Mouse (Mus musculus) stomach, postnatal 0 days (tissue): Measurements from ENCODE around the gene Dad1. TPM values are rescaled to one million over a fixed set of nuclear protein-coding genes. Genes with fewer than 3 reads are reported as not detected.

Experiments used
- ATAC-seq: fragments of 200-750 bp; cut with Nextera tagmentation; 2 replicates; pipeline ENCODE4 v1.8.0; 2017; ENCODE audit not compliant: low FRiP score, low TSS enrichment
- DNase-seq: peaks from one replicate; pipeline ENCODE4 v3.0.0-alpha.2; 2016; ENCODE audit warnings: low spot score
- H3K27ac ChIP-seq: fragments of 300-500 bp; sonication (generic); replicated peaks from 2 replicates; pipeline ENCODE4 v1.5.1; 2014; ENCODE audit warnings: mild to moderate bottlenecking, control low read depth
- H3K27me3 ChIP-seq: fragments of 300-500 bp; sonication (generic); 2 replicates; pipeline ENCODE4 v1.6.1; 2014; ENCODE audit warnings: low read length; ENCODE audit not compliant: control insufficient read depth, insufficient read depth
- H3K36me3 ChIP-seq: fragments of 300-500 bp; sonication (generic); 2 replicates; pipeline ENCODE4 v1.6.1; 2014; ENCODE audit warnings: low read length, mixed read lengths; ENCODE audit not compliant: control insufficient read depth, insufficient read depth
- H3K4me1 ChIP-seq: fragments of 300-500 bp; sonication (generic); replicated peaks from 2 replicates; pipeline ENCODE4 v1.6.1; 2014; ENCODE audit warnings: antibody characterized with exemption; ENCODE audit not compliant: control insufficient read depth, insufficient read depth
- H3K4me2 ChIP-seq: fragments of 300-500 bp; sonication (generic); replicated peaks from 2 replicates; pipeline ENCODE4 v1.6.1; 2014; ENCODE audit warnings: low read depth, mild to moderate bottlenecking, control low read depth, moderate library complexity
- H3K4me3 ChIP-seq: fragments of 300-500 bp; sonication (generic); 2 replicates; pipeline ENCODE4 v1.5.1; 2014; ENCODE audit warnings: low read depth, low read length, control low read depth
- H3K9ac ChIP-seq: fragments of 300-500 bp; sonication (generic); 2 replicates; pipeline ENCODE4 v1.6.1; 2014; ENCODE audit warnings: mild to moderate bottlenecking, low read length, control low read depth, mixed read lengths
- H3K9me3 ChIP-seq: fragments of 300-500 bp; sonication (generic); 2 replicates; pipeline ENCODE4 v1.6.1; 2016; ENCODE audit warnings: low read length; ENCODE audit not compliant: control insufficient read depth
- CTCF ChIP-seq: IDR thresholded peaks from 2 replicates; pipeline ENCODE4 v1.5.1; 2016; ENCODE audit warnings: antibody characterized with exemption, low read depth, mild to moderate bottlenecking, moderate library complexity
- EP300 ChIP-seq: optimal IDR thresholded peaks from 2 replicates; pipeline ENCODE3; 2016; ENCODE audit warnings: antibody characterized with exemption
- WGBS: fragments of 180-500 bp; shearing (Covaris S2); extraction: QIAGEN DNeasy Blood & Tissue Kit; methylation state at CpG from one replicate; pipeline ENCODE4 v1.1.7; 2014; 5-methylcytosine and 5-hydroxymethylcytosine counted together
- polyA plus RNA-seq: library from polyadenylated mRNA; unstranded; fragments of >200 nt; fragmentation: Nextera tagmentation; extraction: Ambion mirVana; gene quantifications from 2 replicates; pipeline ENCODE4 v1.2.1, GENCODE M21; 2015

Dad1 gene
- polyA plus RNA-seq, 1 experiment from 2014 or later: 433 TPM

DNA sequence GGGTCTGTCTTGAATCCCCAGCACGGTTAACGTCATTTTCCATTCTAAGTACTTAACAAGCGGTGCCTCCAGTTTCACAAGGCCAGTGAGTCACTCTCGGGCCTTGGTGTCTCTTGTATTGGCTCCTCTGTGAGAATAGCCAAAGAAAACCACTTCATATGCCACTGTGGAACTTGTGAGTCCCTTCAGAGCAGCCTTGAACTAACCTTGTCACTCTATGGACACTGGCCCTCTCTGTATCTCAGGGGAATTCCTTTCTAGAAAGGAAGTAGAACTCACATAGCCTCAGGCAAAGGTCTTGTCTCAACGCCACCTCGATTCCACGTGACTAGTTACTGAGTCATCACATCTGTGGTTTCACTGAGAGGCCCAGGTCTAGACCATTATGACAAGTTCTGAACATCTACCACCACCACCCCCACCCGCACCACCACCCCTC lies 31.6 kb downstream of the Dad1 start:
- H3K27ac ChIP-seq: no peak overlapping the region
- H3K4me3 ChIP-seq: no peak overlapping the region
- DNase-seq (no peak), ATAC-seq (peak; percentile 27; the same call in 1 of the 2 replicates)
- H3K4me2 ChIP-seq: no peak overlapping the region
- H3K9me3 ChIP-seq: no peaks in the 10 kb centered on the region
- 60% methylated on average over 8 of the region's 8 CpGs for WGBS
- H3K9ac ChIP-seq: no peak overlapping the region
- no peaks in the 10 kb centered on the region for H3K36me3 ChIP-seq
- TF ChIP-seq EP300 (no peak), CTCF (no peak)
- H3K27me3 ChIP-seq: no peaks in the 10 kb centered on the region
- peaks cover 5% of the 10 kb centered on the region; the same call in 1 of the 2 replicates for H3K4me1 ChIP-seq

DNA sequence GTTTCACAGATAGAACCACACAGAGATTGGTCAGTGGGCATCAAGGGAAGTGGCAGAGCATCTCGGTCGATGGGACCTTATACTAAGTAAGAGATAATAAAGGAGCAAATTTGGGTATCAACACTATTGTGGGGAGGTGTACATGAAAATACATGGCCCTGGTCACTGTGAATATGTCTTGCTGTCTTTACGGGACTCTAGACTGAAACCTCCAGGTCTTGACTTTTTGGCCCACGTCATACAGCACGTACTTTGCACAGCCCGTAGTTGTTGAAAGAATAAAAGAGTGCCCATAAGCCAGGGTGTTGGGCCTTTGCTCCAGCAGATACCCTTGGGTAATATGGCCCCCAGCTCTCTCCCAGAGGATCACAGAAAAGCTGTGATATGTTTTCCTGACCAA lies 32.3 kb downstream of the Dad1 start:
- no peak overlapping the region for H3K27ac ChIP-seq

DNA sequence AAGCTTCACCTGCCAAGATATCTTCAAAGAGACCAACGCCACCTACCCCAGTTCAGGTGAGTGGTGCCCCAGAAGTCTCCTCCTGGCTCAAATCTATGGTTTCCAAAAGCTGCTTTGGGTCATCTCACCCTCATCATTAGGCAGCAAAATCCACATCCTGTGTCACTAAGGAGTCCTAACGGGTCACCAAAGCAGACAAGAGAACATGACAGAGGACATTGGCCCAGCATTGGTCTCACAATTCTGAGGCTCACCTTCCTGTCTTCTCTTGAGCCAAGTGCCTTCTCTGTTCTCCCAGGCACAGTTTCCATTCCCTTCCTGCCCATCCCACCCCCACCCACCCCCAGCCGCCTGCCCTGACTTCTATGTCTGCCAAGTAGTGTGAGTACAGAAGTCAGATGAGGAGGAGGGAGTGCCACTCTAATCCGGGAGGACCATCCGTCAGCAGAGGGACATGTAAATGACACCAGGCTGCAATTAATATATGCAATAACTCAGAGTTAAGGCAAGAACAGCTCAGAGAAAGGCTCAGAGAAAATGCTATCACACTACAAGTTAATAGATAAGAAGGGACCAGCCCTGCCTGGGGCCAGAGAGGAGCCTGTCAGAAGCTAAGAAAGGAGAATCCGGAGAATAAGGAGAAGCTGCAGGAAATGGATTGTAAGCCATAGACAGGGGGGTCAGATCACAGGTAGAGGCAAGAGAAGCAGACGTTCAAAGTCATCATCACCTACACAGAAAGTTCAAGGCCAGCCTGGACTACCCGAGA lies 33.0 kb downstream of the Dad1 start:
- TF ChIP-seq CTCF (no peak), EP300 (no peak)
- Histone ChIP-seq H3K9me3 (no peaks in the 10 kb centered on the region), H3K27ac (no peak overlapping the region), H3K9ac (no peak overlapping the region), H3K27me3 (no peaks in the 10 kb centered on the region), H3K36me3 (no peaks in the 10 kb centered on the region), H3K4me2 (no peak overlapping the region), H3K4me3 (no peak overlapping the region), H3K4me1 (peaks cover 3% of the 10 kb centered on the region; the same call in 1 of the 2 replicates)
- DNase-seq (no peak), ATAC-seq (no peak)
- 70% methylated on average over 8 of the region's 8 CpGs for WGBS

More for the DNA sequence above, 32.3 kb downstream of the Dad1 start:
- DNase-seq (no peak), ATAC-seq (no peak)
- H3K4me3 ChIP-seq: no peak overlapping the region
- no peaks in the 10 kb centered on the region for H3K27me3 ChIP-seq
- H3K36me3 ChIP-seq: no peaks in the 10 kb centered on the region
- H3K9ac ChIP-seq: no peak overlapping the region
- WGBS: 97% methylated on average over 6 of the region's 6 CpGs
- H3K4me2 ChIP-seq: no peak overlapping the region
- no peaks in the 10 kb centered on the region for H3K9me3 ChIP-seq
- H3K4me1 ChIP-seq: peaks cover 3% of the 10 kb centered on the region; the same call in 1 of the 2 replicates
- TF ChIP-seq EP300: no peak
- no peak for TF ChIP-seq CTCF

DNA sequence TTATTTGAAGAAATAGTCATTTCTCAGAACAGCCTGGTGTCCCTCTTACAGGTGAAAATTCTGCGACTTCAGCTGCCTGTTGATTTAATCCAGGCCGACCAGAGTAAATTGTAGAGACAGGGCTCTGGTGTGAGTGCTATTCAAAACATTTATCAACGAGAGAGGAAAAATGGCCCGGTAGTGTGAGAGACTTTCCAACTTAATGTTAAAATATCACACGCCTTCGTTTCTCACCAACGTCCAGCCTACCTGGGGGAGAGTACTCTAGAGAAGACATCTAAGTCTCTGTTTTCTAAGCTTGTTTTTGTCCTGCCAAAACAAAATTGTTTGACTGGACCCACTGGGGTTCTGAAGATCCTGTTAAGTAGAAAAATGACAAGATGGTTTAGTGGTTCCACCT lies 34.1 kb downstream of the Dad1 start:
- DNase-seq: no peak
- Histone ChIP-seq H3K4me1 (peaks cover 3% of the 10 kb centered on the region; the same call in 1 of the 2 replicates), H3K4me2 (no peak overlapping the region), H3K27ac (no peak overlapping the region), H3K9me3 (no peaks in the 10 kb centered on the region), H3K9ac (no peak overlapping the region), H3K27me3 (no peaks in the 10 kb centered on the region), H3K4me3 (no peak overlapping the region), H3K36me3 (no peaks in the 10 kb centered on the region)
- WGBS: 43% methylated on average over 7 of the region's 7 CpGs
- no peak for TF ChIP-seq EP300
- TF ChIP-seq CTCF: no peak
- no peak for ATAC-seq

DNA sequence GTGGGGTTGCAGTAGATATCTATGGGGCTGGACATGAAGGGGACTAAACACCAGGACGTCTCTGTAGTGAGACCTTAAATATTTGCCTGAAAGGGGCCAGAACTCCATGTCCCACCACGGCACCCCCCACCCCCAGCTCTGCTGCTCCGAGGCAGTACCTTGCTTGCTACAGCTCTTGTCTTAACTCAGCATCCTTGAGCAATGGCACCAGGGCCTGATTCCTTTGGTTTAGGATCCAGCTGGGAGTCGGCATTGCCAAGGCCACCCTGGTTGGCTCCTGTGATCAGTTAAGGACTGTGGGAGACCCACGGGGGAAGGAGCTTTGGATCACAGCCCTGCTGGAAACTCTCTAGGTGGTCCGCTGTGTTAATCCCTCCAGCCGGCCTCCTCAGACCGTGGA lies 34.6 kb downstream of the Dad1 start:
- no peak overlapping the region for H3K9ac ChIP-seq
- H3K27ac ChIP-seq: no peak overlapping the region
- DNase-seq (no peak), ATAC-seq (no peak)
- no peaks in the 10 kb centered on the region for H3K9me3 ChIP-seq
- no peaks in the 10 kb centered on the region for H3K36me3 ChIP-seq
- 31% methylated on average over 8 of the region's 8 CpGs for WGBS
- no peak overlapping the region for H3K4me2 ChIP-seq
- TF ChIP-seq CTCF: no peak
- no peak for TF ChIP-seq EP300
- no peaks in the 10 kb centered on the region for H3K4me1 ChIP-seq
- no peak overlapping the region for H3K4me3 ChIP-seq
- no peaks in the 10 kb centered on the region for H3K27me3 ChIP-seq

DNA sequence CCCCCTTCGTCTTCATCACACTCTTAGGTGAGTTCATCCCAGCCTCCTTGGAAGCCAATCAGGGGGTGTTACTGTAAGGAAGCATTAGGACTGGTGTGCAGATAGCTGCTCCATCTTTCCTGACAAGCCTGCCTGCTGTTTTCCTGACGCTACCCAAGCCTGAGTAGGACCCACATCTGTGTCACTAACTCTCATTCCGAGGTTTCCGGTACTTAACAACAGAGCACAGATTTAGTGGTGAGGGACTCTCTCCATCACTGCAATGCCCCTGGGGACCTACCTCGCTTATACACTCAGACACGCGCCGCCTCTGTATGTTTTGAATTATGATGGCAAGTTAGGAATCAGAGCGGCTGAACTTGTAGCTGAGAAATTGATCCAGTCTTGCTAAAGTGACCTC lies 35.2 kb downstream of the Dad1 start:
- H3K4me2 ChIP-seq: no peak overlapping the region
- H3K9me3 ChIP-seq: no peaks in the 10 kb centered on the region
- no peaks in the 10 kb centered on the region for H3K27me3 ChIP-seq
- WGBS: 65% methylated on average over 9 of the region's 9 CpGs
- no peak overlapping the region for H3K4me3 ChIP-seq
- no peak overlapping the region for H3K9ac ChIP-seq
- TF ChIP-seq CTCF (no peak), EP300 (no peak)
- DNase-seq (no peak), ATAC-seq (no peak)
- H3K27ac ChIP-seq: no peak overlapping the region
- H3K36me3 ChIP-seq: no peaks in the 10 kb centered on the region
- H3K4me1 ChIP-seq: no peaks in the 10 kb centered on the region
